Mouse (Mus musculus) naive thymus-derived CD4-positive, alpha-beta T cell, adult 5 months (primary cell): Measurements from ENCODE around the gene Capn13. TPM values are rescaled to one million over a fixed set of nuclear protein-coding genes. Genes with fewer than 3 reads are reported as not detected.

Experiments
- polyA plus RNA-seq: library from polyadenylated mRNA; unstranded; fragments of 100-300 nt; shearing (Covaris generic); gene quantifications from one replicate; pipeline ENCODE4 v1.2.1, GENCODE M21; 2017

Capn13 gene
- not detected for polyA plus RNA-seq

DNA sequence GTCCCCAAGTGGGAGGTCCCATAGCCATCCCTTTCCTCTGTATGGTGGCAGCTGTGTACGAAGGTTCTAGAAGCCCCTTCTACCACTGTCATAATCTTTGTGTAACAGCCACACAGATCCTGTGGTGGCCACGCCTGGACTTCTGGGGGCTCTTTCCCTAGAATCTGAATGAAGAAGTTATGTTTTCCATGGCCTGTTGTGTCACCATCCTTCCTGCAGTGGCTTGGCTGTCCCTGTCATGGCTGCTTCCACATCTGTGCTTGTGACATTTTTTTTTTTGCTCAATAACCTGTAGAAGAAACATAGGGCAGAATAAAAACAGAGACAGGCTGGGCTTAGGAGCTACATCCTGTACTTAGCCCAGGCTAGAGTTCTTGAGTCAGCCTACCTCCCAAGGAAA, at the start of gene Capn13:
Gene Capn13, minus strand, starts transcription at position 5 of the 400 bp plus-strand sequence.

